Mouse (Mus musculus) heart, embryonic 16.5 days (tissue): ENCODE results near the gene AI597479. TPM values are rescaled to one million over a fixed set of nuclear protein-coding genes. Genes with fewer than 3 reads are reported as not detected.

ENCODE experiments used
- ATAC-seq: fragments of 200-750 bp; cut with Nextera tagmentation; replicated peaks from 2 replicates; pipeline ENCODE4 v1.8.0; 2017; ENCODE audit warnings: moderate number of reproducible peaks; ENCODE audit not compliant: insufficient read depth, low FRiP score; ENCODE audit errors: extremely low read depth
- H3K27ac ChIP-seq: fragments of 300-500 bp; sonication (generic); 2 replicates; pipeline ENCODE4 v1.5.1; 2014; ENCODE audit warnings: mild to moderate bottlenecking, low read length, control low read depth, moderate library complexity
- H3K27me3 ChIP-seq: fragments of 300-500 bp; sonication (generic); 2 replicates; pipeline ENCODE4 v1.6.1; 2014; ENCODE audit warnings: low read length, mixed read lengths; ENCODE audit not compliant: control insufficient read depth, insufficient read depth
- H3K36me3 ChIP-seq: fragments of 300-500 bp; sonication (generic); 2 replicates; pipeline ENCODE4 v1.6.1; 2014; ENCODE audit not compliant: control insufficient read depth, insufficient read depth
- H3K4me1 ChIP-seq: fragments of 300-500 bp; sonication (generic); 2 replicates; pipeline ENCODE4 v1.6.1; 2014; ENCODE audit warnings: low read length, mixed read lengths; ENCODE audit not compliant: control insufficient read depth, insufficient read depth
- H3K4me2 ChIP-seq: fragments of 300-500 bp; sonication (generic); 2 replicates; pipeline ENCODE4 v1.6.1; 2014; ENCODE audit warnings: low read depth, mild to moderate bottlenecking, control low read depth, low read length
- H3K4me3 ChIP-seq: fragments of 300-500 bp; sonication (generic); 2 replicates; pipeline ENCODE4 v1.5.1; 2014; ENCODE audit warnings: mild to moderate bottlenecking, control low read depth, low read length
- H3K9ac ChIP-seq: fragments of 300-500 bp; sonication (generic); 2 replicates; pipeline ENCODE4 v1.6.1; 2014; ENCODE audit warnings: low read length, control low read depth
- H3K9me3 ChIP-seq: fragments of 300-500 bp; sonication (generic); replicated peaks from 2 replicates; pipeline ENCODE4 v1.6.1; 2016; ENCODE audit warnings: low read length; ENCODE audit not compliant: control insufficient read depth
- WGBS: fragments of 180-500 bp; shearing (Covaris S2); extraction: QIAGEN DNeasy Blood & Tissue Kit; methylation state at CpG from one replicate; pipeline ENCODE4 v1.1.7; 2014; 5-methylcytosine and 5-hydroxymethylcytosine counted together
- polyA plus RNA-seq: library from polyadenylated mRNA; unstranded; fragments of >200 nt; fragmentation: Nextera tagmentation; extraction: Ambion mirVana; gene quantifications from 2 replicates; pipeline ENCODE4 v1.2.1, GENCODE M21; 2015

The AI597479 gene
- polyA plus RNA-seq, 1 experiment from 2014 or later = 24.5 TPM

GRCm38 (mm10) chr1:43112882-43113281 is 14.4 kb downstream of the AI597479 start:
- ATAC-seq = no peak; the same call in 1 of the 2 replicates
- Histone ChIP-seq H3K9ac (no peak overlapping the region), H3K4me3 (no peak overlapping the region), H3K4me1 (peaks cover 7% of the 10 kb centered on the region; the same call in 1 of the 2 replicates), H3K9me3 (no peaks in the 10 kb centered on the region), H3K27ac (no peak overlapping the region), H3K27me3 (no peaks in the 10 kb centered on the region), H3K36me3 (peaks cover 32% of the 10 kb centered on the region), H3K4me2 (no peak overlapping the region)
- WGBS = 74% methylated on average over 2 of the region's 2 CpGs

GRCm38 (mm10) chr1:43117435-43117834 is 18.9 kb downstream of the AI597479 start:
- no peak overlapping the region for H3K9ac ChIP-seq
- no peaks in the 10 kb centered on the region for H3K27me3 ChIP-seq
- WGBS = 72% methylated on average over 8 of the region's 8 CpGs
- H3K27ac ChIP-seq = peak overlapping the region; percentile 18; the same call in 1 of the 2 replicates
- peaks cover 7% of the 10 kb centered on the region; the same call in 1 of the 2 replicates for H3K4me1 ChIP-seq
- no peak overlapping the region for H3K4me2 ChIP-seq
- no peaks in the 10 kb centered on the region for H3K9me3 ChIP-seq
- ATAC-seq = peak; percentile 44; the same call in 1 of the 2 replicates
- H3K4me3 ChIP-seq = no peak overlapping the region
- H3K36me3 ChIP-seq = peaks cover 40% of the 10 kb centered on the region

GRCm38 (mm10) chr1:43120950-43121349 is 22.4 kb downstream of the AI597479 start:
- Histone ChIP-seq H3K4me2 (no peak overlapping the region), H3K4me1 (peaks cover 7% of the 10 kb centered on the region), H3K9ac (no peak overlapping the region), H3K4me3 (no peak overlapping the region), H3K27ac (no peak overlapping the region), H3K9me3 (no peaks in the 10 kb centered on the region), H3K27me3 (no peaks in the 10 kb centered on the region), H3K36me3 (peaks cover 54% of the 10 kb centered on the region)
- ATAC-seq = no peak
- 91% methylated on average over 5 of the region's 5 CpGs for WGBS

GRCm38 (mm10) chr1:43122616-43123015 is 24.1 kb downstream of the AI597479 start:
- Histone ChIP-seq H3K4me2 (no peak overlapping the region), H3K27me3 (no peaks in the 10 kb centered on the region), H3K4me3 (no peak overlapping the region), H3K27ac (no peak overlapping the region), H3K4me1 (peaks cover 10% of the 10 kb centered on the region), H3K36me3 (peaks cover 54% of the 10 kb centered on the region), H3K9me3 (no peaks in the 10 kb centered on the region), H3K9ac (no peak overlapping the region)
- ATAC-seq = no peak
- 89% methylated on average over 2 of the region's 2 CpGs for WGBS

GRCm38 (mm10) chr1:43124726-43125125 is 26.2 kb downstream of the AI597479 start:
- H3K4me2 ChIP-seq = no peak overlapping the region
- peak; percentile 33; the same call in 1 of the 2 replicates for ATAC-seq
- 49% methylated on average over 4 of the region's 4 CpGs for WGBS

GRCm38 (mm10) chr1:43127196-43127595 is 28.7 kb downstream of the AI597479 start:
- no peak for ATAC-seq
- Histone ChIP-seq H3K27ac (no peak overlapping the region), H3K36me3 (peaks cover 59% of the 10 kb centered on the region), H3K9ac (no peak overlapping the region), H3K9me3 (no peaks in the 10 kb centered on the region), H3K4me2 (no peak overlapping the region), H3K4me1 (peaks cover 34% of the 10 kb centered on the region), H3K4me3 (no peak overlapping the region), H3K27me3 (no peaks in the 10 kb centered on the region)

More at GRCm38 (mm10) chr1:43124726-43125125, 26.2 kb downstream of the AI597479 start:
- peak overlapping the region; percentile 59 for H3K27ac ChIP-seq
- H3K9me3 ChIP-seq = no peaks in the 10 kb centered on the region
- H3K36me3 ChIP-seq = peaks cover 59% of the 10 kb centered on the region
- H3K4me1 ChIP-seq = peaks cover 19% of the 10 kb centered on the region
- H3K27me3 ChIP-seq = no peaks in the 10 kb centered on the region
- H3K9ac ChIP-seq = 0 out of 2 replicates have a peak overlapping the region, but pooled peaks have one; percentile 8
- H3K4me3 ChIP-seq = no peak overlapping the region

GRCm38 (mm10) chr1:43127820-43128610 is 29.5 kb downstream of the AI597479 start:
- no peaks in the 10 kb centered on the region for H3K27me3 ChIP-seq
- WGBS = 39% methylated on average over 8 of the region's 8 CpGs
- H3K27ac ChIP-seq = peak overlapping the region; percentile 53
- H3K4me1 ChIP-seq = peaks cover 34% of the 10 kb centered on the region
- H3K36me3 ChIP-seq = peaks cover 52% of the 10 kb centered on the region
- H3K9me3 ChIP-seq = no peaks in the 10 kb centered on the region
- no peak overlapping the region for H3K9ac ChIP-seq
- H3K4me3 ChIP-seq = no peak overlapping the region
- ATAC-seq = no peak
- H3K4me2 ChIP-seq = no peak overlapping the region

- Histone ChIP-seq H3K9ac (no peak overlapping the region), H3K36me3 (peaks cover 43% of the 10 kb centered on the region), H3K4me3 (no peak overlapping the region), H3K27me3 (no peaks in the 10 kb centered on the region), H3K9me3 (no peaks in the 10 kb centered on the region), H3K27ac (no peak overlapping the region; the same call in 1 of the 2 replicates), H3K4me1 (peaks cover 31% of the 10 kb centered on the region), H3K4me2 (no peak overlapping the region)
- ATAC-seq = no peak
- 71% methylated on average over 5 of the region's 5 CpGs for WGBS
These were observed 31.9 kb downstream of the AI597479 start for GRCm38 (mm10) chr1:43130219-43130981.

GRCm38 (mm10) chr1:43131591-43131990 is 33.1 kb downstream of the AI597479 start:
- Histone ChIP-seq H3K9me3 (no peaks in the 10 kb centered on the region), H3K27ac (no peak overlapping the region), H3K9ac (no peak overlapping the region), H3K4me1 (peaks cover 29% of the 10 kb centered on the region), H3K4me2 (no peak overlapping the region), H3K27me3 (no peaks in the 10 kb centered on the region), H3K36me3 (peaks cover 47% of the 10 kb centered on the region), H3K4me3 (no peak overlapping the region)
- ATAC-seq = no peak
- WGBS = 78% methylated on average over 9 of the region's 9 CpGs
